In the genomic region with DNA sequence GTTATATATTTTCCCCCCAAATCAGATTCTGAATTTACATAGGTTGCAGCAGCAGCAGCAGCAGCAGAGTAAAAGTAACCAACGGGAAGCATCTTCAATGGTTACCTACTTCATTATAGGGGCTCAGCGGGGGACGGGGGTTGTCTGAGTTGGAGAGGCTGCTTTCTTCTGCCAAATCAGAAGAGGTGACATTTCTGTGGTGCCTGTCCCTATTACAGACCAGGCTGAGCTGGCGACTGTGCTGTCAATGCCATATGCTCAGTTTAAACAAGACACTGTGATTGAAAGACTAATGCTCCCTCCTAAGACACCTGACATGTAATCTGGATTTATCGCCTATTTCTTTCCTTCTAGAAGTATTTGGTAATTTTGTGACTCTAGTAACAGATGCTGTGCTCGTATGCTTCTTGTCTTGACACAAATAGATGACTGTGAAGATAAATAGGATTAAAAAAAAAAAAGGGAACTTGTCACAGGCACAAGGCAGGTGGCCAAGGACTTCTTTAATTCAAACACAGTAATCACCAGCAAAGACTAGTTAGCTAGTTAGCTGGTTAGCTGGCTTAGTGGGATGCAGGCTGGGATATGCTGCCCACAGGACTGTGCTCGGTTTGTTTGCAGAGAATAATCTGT, we compare ENCODE assay signal across 8 mouse cellular contexts.
A peak's percentile ranks its signal among the peaks of the same experiment; 100 is the strongest.
DNase-seq lines count a peak whose midpoint lies in the region; ATAC-seq lines count a peak whose summit lies in the region.

No protein-coding gene starts in this region.

- H3K4me3 ChIP-seq in heart, embryonic 15.5 days: peak overlapping the region; percentile 62; the same call in 1 of the 2 replicates
- H3K4me3 ChIP-seq in lung, embryonic 16.5 days (ENCODE audit: low read length): peak overlapping the region; percentile 62

- no peak overlapping the region for H3K9ac ChIP-seq in heart, embryonic 15.5 days
- H3K9ac ChIP-seq in lung, embryonic 16.5 days (ENCODE audit: low read length): peak overlapping the region; percentile 77

- H3K9me3 ChIP-seq in heart, embryonic 15.5 days (replicated peaks): no peaks in the 10 kb centered on the region
- no peaks in the 10 kb centered on the region for H3K9me3 ChIP-seq in lung, embryonic 16.5 days (ENCODE audit: control insufficient read depth, low read length)

- ATAC-seq in heart, embryonic 15.5 days (replicated peaks; ENCODE audit: insufficient number of reproducible peaks, insufficient read depth, low FRiP score, low read depth): no peak
- ATAC-seq in lung, embryonic 16.5 days (ENCODE audit: low read depth): no peak
- peak; percentile 52 for ATAC-seq in common myeloid progenitor, adult 5-6 weeks (replicated peaks; ENCODE audit: low read depth, poor library complexity, severe bottlenecking)
- peak; percentile 40; the same call in 1 of the 2 replicates for ATAC-seq in megakaryocyte progenitor cell, adult 5-6 weeks (replicated peaks; ENCODE audit: poor library complexity)

- no peak overlapping the region for H3K27ac ChIP-seq in heart, embryonic 15.5 days
- H3K27ac ChIP-seq in lung, embryonic 16.5 days (ENCODE audit: low read length): no peak overlapping the region

- peaks cover 30% of the 10 kb centered on the region for H3K27me3 ChIP-seq in heart, embryonic 15.5 days
- H3K27me3 ChIP-seq in lung, embryonic 16.5 days (ENCODE audit: control insufficient read depth, insufficient read depth, low read depth, low read length): peaks cover 24% of the 10 kb centered on the region

- peaks cover 10% of the 10 kb centered on the region for H3K4me1 ChIP-seq in heart, embryonic 15.5 days (replicated peaks)
- H3K4me1 ChIP-seq in lung, embryonic 16.5 days (replicated peaks; ENCODE audit: control insufficient read depth, insufficient read depth, low read length): no peaks in the 10 kb centered on the region; the same call in 1 of the 2 replicates

- 50% methylated on average over 7 of the region's 7 CpGs for WGBS in heart, embryonic 15.5 days
- WGBS in lung, embryonic 16.5 days: 29% methylated on average over 7 of the region's 7 CpGs

- H3K4me2 ChIP-seq in heart, embryonic 15.5 days: peak overlapping the region; percentile 99
- H3K4me2 ChIP-seq in lung, embryonic 16.5 days (ENCODE audit: low read depth, low read length): peak overlapping the region; percentile 73

- DNase-seq in heart, postnatal 4 days: no peak
- no peak for DNase-seq in lung, adult 18-20 months
- no peak for DNase-seq in Muller cell, postnatal 12 days (ENCODE audit: inconsistent ontology term)
- DNase-seq in thymus, postnatal 36 days: no peak

- no peaks in the 10 kb centered on the region for H3K36me3 ChIP-seq in heart, embryonic 15.5 days
- H3K36me3 ChIP-seq in lung, embryonic 16.5 days (ENCODE audit: control insufficient read depth, insufficient read depth, low read length): no peaks in the 10 kb centered on the region

Comparison
In these comparisons a context has a peak if more than half of its experiments do, and no peak if none do; other contexts are left out.
1. ATAC-seq: peak in common myeloid progenitor, adult 5-6 weeks (single experiment) and megakaryocyte progenitor cell, adult 5-6 weeks (single experiment); none in heart, embryonic 15.5 days (single experiment) and lung, embryonic 16.5 days (single experiment).